Mouse (Mus musculus) embryo, embryonic 10 days (tissue): ENCODE data around the gene March9.
"Not testable (repeated sequence)": the region's sequence is repeated elsewhere in the genome, so short reads cannot be mapped to it uniquely, and the experiment has no call there.

Experiments
- DNase-seq: peaks from one replicate; pipeline ENCODE4 v3.0.0-alpha.2; 2015; ENCODE audit warnings: low spot score

Gene March9

DNA sequence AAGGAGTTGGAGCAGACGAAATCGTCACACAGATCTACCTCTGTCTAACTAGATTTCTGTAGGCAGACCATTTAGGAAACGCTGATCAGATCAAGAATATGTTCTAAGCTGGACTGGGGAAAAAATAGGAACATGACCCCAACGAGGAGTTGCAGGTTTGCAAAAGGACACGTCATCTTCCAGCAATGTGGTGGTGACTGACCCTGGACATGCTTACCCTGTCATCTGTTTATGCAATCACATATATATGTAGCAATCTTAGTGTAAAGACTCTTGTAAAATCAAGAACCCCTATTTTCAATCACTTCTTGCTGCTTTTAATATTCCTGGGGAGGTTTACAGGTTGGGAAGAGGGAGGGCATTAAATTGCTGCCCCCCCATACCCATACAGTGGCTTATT is 2.5 kb upstream of the March9 start:
- DNase-seq: no peak

DNA sequence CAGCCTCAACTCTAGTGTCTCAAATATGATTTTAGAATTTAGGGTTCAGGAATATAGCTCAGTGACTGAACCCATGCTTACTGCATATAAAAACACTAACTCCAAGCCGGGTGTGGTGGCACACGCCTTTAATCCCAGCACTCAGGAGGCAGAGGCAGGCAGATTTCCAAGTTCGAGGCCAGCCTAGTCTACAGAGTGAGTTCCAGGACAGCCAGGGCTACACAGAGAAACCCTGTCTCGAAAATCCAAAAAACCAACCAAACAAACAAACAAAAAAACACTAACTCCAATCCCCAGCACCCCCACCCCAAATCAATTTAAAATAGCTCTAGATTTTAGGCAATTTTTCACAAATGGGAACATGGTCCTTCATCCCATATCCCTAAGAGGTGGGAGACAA is 2.1 kb upstream of the March9 start:
- DNase-seq: not testable (repeated sequence)

DNA sequence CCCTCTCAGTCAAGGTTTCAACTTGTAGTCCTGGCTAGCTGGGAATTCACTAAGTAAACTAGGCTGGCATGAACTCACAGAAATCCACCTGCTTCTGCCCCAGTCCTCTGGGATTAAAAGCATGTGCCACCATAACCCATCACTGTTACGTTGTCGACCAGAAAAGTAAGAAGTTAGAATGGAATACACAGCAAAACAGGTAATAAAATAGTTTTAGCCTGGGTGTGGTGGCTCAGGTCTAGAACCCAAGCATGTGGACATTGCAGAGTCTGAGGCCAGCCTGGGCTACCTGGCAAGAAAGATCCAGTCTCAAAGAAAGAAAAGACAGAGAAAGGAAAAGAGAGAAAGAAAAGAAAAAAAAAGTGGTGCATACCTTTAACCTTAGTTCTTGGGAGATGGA is 1.5 kb upstream of the March9 start:
- DNase-seq: no peak

DNA sequence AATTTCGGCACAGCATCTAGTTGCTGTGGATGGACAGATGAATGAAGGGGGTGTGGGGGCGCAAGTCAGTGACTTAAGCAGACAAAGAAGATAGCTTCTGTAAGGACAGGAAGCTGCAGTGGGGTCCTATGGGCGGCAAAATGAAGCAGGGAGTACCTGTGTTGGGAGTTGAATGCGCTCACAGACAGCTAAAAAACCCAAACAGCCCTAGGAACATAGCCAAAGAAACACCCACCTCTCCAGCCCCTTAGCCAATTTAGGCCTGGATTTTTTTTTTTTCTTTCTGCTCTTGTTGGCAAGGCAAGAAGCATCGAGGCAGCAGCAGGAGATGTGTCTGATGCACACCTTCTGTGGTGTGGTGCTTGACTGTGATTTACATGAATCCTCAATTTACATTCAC is 1.1 kb upstream of the March9 start:
- DNase-seq: no peak

DNA sequence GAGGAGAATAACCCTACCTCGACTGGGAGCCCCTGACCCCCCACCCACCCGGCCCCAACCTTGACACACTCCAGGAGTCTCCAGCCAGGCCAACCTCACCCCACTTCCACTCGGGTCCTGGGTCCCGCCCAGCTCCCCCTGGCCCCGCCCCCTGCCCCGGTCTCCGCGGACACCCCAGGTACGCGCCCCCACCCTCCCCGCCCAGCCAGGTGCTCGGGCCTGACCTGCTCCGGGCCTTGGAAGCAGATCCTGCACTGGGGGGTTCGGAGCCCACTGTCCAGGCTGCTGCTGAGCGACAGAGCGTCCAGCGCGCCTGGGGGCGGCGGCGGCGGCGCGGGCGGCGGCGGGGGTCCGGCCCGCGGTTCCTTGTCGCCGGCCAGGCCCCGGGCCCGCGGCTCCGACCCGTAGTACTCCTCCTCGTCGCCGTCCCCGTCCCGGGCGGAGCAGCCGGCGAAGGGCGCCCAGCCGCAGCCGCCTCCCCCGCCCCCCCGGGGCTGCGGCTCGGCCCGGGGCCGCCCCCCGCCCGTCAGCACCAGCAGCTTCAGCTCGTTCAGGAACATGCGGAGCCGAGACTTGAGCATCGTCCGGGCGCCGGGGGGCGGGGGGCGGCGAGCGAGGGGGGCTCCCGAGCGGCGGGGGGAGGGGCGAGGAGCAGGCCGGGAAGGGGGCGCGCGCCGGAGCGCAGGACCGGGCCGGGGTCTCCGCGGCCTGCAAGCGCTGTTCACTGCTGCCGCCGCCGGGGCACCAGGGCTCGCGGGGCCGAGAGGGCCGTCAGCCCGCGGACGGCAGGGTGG is 613 bp downstream of the March9 start:
- DNase-seq: no peak

DNA sequence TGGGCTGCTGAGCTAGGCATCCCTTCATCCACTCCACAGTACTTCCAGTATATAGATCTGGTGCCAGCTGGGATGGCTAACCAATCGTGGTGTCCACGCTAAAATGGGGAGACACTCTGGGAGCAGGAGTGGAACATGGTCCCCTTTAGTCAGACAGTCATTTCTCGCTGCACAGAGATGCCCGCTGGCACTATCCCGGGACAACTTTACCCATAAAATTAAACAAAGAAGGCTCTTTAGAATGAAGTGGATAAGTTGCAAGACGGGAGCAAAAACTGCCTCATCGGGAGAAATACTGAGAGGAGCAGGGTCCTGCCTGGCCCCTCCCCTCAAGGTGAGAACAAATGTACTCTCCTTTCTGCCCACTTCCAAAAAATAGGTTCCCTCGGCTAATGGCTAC is 1.3 kb downstream of the March9 start:
- DNase-seq: no peak

DNA sequence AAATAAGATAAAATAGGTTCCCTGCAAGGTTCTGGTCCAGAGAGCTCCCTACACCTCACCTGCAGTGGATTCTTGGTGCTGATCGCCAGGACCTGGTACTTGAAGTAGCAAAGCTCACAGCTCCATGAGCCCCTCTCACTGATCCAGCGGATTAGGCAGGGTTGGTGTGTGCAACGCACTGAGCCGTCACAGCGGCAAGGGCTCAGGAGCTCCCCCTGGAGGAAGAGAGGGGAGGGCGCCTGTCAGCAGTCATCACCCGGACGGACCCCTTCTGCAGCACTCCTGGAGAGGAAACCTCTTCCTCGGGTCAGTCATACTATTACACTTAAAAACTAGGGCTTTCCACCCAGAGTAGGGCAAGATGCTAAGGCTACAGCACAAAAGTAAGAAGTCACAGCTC is 1.8 kb downstream of the March9 start:
- peak; percentile 93 for DNase-seq

DNA sequence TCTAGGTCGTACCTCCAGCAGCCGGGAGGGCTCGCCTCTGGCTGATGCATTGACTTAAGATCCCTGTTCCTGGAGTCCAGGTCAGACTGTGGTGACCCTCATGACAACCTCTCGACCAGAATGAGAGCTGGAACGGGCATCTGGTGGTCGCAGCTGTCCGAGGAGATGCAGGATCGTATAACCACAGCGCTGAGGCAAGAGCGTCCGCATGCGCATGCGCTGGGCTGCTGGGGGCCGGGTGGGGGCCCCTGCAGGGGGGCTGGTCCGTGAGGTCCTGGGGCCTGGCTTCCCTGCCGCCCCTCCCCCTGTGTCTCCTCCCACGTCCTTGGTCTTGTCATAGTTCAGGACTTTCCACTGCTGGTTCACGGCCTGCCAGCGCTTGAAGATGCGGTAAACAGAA is 3.5 kb downstream of the March9 start:
- no peak for DNase-seq

DNA sequence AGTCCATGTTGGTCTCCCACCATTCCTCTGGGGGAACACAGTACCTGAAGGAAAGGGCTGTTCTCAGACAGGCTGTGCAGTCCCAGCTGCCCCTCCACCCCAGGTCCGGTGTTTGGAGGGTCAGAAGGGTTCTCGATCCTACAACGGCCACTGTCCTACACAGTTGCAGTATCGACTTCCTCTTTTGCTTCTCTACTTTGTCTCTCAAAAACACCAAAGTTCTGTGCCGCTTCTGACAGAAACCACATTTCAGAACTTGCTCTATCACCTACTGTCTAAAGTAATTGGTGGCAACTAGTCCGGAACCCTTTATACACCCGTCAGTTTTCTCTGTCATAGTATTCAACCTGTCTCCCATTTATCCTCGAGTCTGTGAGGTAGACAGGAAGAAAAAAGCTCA is 4.6 kb downstream of the March9 start:
- no peak for DNase-seq

DNA sequence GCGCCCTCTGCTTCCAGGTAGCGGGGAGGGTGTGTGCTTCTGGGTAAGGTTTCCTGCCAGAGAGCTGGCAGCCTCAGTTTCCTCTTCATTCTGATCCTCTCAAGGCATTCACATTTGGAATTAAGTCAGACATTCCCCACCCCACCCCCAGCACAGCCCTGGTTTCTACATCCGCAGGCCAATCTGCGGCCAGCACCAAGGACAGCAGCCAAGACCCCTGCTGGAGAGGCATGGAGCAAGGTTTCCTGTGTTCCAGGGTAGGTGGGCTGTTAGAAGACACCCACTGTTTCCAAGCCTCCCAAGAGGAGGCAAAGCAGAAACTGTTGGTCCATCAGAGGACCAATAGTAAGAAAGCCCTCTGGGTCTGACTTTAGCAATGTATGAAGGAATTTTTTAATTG is 5.3 kb downstream of the March9 start:
- peak; percentile 57 for DNase-seq

DNA sequence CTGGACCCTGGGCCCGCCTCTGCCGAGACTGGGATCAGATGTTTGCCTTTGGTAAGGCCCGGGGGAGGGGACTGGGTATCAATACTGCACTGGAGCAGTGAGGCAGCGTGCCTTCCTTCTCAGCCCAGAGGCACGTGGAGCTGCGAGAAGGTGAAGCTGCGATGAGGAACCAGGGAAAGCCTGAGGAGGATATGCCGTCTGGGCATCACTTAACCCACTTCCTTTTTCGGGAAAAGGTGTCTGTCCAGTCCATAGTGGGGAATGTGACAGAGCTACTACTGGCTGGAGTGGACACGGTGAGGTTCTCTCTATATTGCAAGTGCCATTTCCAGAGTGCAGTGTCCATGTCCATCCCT is 9.9 kb downstream of the March9 start:
- no peak for DNase-seq

DNA sequence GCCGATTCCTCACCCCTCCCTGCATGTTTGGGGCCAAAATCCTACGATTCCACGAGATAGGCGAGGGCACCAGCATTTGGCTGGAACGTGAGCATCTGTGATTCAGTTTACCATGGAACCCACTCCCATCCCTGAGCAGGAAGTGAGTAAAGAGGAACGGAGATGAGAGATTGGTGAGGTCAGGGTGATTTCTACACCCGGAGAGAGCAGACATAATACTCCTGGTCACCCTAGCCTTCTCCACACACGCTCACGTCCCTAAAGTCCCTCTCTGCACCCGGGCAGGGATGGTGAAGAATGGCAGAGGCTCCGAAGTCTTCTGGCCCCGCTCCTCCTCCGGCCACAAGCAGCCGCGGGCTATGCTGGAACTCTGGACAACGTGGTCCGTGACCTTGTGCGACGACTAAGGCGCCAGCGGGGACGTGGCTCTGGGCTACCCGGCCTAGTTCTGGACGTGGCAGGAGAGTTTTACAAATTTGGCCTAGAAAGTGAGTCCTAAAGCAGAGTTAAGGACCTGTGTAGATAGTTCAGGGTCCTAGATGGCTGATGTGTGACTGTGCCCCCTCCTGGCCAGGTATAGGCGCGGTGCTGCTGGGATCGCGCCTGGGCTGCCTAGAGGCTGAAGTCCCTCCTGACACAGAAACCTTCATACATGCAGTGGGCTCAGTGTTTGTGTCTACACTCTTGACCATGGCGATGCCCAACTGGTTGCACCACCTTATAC is 10.4 kb downstream of the March9 start:
- DNase-seq: no peak

DNA sequence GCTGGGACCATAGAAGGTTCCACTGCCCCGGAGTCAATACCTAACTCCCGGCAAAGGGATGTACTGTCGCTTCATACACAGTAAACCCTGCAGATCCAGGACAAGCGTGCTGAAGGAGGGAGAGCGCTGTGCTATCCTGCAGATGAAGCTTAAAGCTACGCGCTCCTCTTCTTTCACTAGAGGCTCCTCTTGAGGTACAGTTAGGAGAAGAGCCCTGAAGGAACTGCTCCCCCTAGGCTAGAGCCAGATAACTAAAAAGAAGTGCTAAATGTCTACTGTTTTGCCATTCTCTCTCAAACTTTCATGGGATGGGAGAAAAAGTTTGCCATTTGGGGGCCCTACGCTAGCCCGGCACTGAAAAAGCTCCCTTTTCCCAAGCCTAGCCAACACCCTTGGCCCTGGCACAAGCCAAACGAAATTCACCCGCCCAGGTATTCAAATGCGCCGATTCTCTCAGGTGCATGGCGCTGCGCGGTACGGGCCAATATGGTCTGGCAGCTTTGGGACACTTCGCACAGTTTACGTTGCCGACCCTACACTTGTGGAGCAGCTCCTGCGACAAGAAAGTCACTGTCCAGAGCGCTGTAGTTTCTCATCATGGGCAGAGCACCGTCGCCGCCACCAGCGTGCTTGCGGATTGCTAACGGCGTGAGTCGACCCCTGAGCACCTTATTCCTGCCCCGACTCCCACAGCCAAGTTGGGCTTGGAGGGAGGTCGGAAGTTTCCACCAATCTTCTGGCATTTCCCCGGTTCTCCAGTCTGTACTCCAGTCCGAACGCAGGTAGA is 11.2 kb downstream of the March9 start:
- DNase-seq: no peak

DNA sequence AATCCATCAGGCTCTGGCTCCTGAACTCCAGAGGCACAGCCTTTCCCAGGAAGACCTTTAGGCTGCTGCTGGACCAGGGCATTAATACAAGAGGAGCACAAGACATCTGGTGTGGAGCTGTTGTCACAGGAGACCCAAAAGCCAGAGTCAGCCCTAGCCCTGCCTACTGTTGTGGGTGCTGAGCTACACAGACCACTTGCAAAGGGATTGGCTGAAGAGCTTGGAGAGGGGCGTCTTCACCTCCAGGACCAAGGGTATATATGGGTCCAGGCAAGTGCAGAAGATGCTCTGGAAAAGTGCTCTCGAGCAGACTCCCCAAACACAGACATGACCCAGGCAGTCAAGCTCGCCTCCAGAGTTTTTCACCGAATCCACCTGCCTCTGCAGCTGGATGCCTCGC is 12.0 kb downstream of the March9 start, which contains the start of gene Cyp27b1:
TSS of gene Cyp27b1 (plus strand) at position 297 of the 400 bp plus-strand sequence.
- DNase-seq: no peak

DNA sequence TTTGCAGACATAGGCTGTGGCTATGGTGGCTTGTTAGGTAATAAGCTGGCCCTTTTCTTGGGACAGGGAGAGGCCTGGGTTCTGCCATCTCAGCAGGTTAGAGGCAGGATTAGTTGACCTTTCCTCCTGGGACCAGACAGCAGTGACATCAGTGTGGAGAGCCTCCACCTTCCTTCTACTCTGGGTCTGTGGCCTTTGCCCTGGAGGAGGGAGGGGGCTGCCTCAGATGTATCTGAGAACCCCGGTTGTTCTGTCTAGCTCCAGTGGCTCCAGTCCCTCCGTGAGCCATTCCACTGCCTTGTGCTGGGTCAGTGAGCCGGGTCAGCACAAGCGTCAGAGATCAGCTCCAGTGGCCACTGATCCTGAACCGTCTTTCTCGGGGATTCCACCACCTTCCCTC is 16.8 kb downstream of the March9 start:
- DNase-seq: no peak

DNA sequence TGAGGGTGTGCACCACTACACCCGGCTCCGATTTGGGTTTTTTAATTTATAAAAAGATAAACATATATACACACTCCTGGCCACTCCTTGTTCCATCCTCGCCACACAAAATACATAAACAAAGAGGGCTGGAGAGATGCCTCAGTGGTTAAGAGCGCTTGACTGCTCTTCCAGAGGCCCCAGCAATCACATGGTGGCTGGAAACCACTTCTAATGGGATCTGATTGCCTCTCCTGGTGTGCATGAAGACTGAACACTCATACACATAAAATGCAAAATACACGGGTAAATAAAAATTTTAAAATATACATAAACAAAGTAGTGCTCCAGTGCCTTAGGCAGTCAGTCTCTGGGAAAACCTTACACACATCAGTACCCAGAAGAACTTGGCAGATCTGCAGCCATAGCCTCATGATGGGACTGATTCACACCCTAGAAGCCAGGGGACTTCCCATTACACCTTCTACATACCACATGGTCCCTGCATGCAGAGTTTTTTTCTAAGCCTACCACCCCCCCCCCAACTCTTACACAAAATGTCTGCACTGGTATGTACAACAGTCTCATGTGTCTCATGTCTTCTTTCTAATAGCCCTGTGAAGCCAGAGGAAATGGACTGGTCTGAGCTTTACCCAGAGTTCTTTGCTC is 17.4 kb downstream of the March9 start:
- no peak for DNase-seq

DNA sequence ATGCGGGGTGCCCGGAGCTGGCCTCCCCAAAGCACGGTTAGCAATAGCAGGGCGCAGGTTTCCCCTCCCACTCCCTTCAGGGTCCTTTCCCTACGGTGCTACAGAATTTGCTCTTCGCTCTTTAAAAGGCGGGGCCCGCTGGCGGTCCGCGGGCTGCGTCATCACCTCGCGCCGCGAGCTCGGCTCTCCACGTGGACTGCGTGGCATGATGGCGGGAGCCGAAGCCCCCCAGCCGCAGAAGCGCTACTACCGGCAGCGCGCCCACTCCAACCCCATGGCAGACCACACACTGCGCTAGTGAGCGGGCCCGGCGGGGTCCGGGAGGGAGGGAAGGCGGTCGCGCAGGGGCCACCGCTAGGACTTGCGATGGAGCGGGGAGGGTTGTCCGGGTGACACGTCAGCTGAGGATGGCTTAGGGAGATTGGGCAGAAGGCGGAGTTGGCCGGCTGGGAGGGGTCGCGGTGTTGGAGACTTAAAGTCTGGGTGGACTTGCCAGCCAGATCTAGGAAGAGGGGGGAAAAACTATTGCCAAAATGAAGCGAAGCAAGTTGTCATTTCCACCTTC is 18.1 kb downstream of the March9 start:
- peak; percentile 91 for DNase-seq

DNA sequence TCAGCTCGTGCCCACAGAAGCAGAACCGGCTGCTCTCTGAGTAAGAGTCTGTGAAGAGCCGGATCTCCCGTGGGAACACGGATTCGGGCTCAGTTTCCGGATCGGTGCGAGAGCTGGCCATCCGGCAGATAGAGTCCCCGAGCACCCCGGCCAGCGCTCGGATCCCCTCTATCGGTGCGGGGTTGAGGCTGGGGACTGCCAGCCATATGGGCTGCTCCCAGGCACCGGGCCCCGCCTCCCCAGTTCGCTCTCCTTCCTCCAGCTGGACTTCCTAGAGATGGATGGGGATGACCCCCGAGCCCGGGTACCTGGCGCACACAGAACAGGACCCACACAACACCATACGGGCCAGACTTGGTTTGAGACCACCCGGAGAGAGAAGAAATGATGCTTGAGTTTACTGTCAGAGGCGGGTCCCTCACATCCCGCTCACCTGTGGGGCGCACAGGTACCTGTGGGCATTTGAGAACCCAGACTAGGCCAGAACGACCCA is 18.7 kb downstream of the March9 start, which contains the start of the genes Mettl1 and Eef1akmt3:
TSS of gene Mettl1 (plus strand) at position 141 of the 493 bp plus-strand sequence.
TSS of gene Eef1akmt3 (minus strand) at position 240 of the 493 bp plus-strand sequence.
- DNase-seq: peak; percentile 49

DNA sequence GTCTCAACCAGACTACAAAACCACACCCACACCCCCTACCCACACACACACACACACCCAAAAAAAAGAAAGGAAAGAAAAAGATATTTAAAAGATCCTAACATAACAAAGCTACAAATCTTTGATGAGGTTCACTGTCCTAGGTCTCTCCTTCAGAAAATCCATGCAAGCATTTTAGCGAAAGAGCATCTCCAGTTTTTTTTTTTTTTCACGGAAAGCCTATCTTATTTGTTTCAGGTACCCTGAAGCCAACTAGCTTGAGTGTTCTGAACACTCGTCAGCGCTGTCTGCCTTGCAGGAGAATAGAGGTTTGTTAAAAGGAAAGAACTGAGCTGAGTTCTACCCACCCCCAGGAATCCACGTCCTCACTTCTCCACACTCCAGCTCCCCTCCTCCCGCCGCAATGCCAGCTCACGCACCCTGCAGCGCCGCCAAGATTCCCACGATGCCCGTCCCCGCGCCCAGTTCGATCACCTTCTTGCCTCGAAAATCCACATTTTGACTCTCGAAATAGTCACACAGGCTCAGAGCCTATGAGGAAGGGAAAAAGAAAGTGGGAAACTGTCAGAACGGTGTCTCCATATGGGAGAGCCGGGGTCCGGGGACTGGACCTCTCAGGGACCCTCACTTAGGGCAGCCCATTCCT is 19.3 kb downstream of the March9 start:
- DNase-seq: no peak

DNA sequence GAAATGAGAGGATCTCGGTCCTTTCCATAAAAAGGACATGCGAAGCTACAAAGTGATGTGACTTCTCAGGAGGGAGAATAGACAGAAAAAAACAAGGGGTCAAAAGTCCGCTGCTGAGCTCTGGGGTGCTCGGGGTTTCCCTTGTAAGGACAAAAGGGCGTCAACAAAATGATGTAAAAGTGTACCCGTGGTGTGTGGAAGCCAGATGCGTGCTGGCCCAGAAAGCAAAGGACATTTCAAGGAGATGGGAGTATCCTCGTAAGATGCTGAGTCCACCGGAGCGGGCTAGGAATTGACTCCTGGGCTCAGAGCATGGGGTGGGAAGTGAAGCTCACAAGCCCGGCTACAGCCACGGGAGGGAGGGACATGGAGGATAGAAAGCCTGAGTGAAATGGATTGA is 22.3 kb downstream of the March9 start:
- DNase-seq: no peak

DNA sequence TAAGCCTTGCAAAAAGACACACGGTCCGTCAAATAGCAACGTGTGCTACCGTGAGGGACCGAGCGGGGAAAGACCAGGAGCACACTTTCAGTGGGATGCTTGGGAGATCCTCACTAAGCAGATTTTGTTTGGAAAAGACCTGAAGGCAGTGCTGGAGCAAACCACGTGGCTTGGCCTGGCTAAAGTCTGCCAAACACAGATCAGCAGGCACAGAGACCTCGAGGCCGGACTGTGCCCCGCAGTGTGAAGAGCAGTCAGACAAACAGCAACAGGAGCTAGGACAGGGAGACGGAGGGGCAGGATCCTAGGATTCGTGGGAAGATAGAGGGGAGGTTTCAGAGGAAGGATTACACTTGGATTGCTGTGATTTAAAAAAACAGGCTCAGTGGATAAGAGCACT is 23.7 kb downstream of the March9 start:
- DNase-seq: no peak
